Comparison of ENCODE assay signal across 12 mouse cellular contexts in genomic region chr7:99101076-99101475, GRCm38 (mm10). TPM values are rescaled to one million over a fixed set of nuclear protein-coding genes. Genes with fewer than 3 reads are reported as not detected.
A peak's percentile ranks its signal among the peaks of the same experiment; 100 is the strongest.
DNase-seq lines count a peak whose midpoint lies in the region; ATAC-seq and TF ChIP-seq lines count a peak whose summit lies in the region.
"Had no signal": no experiment of that assay in that cellular context is flagged by ENCODE, and none has a peak within 500 bp of the region (broad histone marks: within the 10 kb centered on the region; RNA-seq: fewer than 3 reads in every experiment).

No protein-coding gene starts in this region.

- no peak for TF ChIP-seq CTCF in intestine, postnatal 0 days (IDR thresholded peaks at IDR 0.05; ENCODE audit: low read depth)

- no peak for DNase-seq in lung, postnatal 36 days
- no peak for DNase-seq in liver, embryonic 11.5 days (ENCODE audit: low spot score)
- DNase-seq in layer of hippocampus, adult 18-20 months (ENCODE audit: low spot score in 2 of 2) = no peak
- no peak for DNase-seq in embryo, embryonic 10.5 days (ENCODE audit: low spot score)
- DNase-seq: adrenal gland, postnatal 10 days; right cerebral cortex, postnatal 14 days had no signal

- 23% methylated on average over 2 of the region's 2 CpGs for WGBS in lung, embryonic 16.5 days
- 25% methylated on average over 2 of the region's 2 CpGs for WGBS in intestine, postnatal 0 days
- 40% methylated on average over 2 of the region's 2 CpGs for WGBS in liver, embryonic 11.5 days
- 26% methylated on average over 2 of the region's 2 CpGs for WGBS in stomach, embryonic 14.5 days

- H3K4me2 ChIP-seq in lung, embryonic 16.5 days (ENCODE audit: low read depth, low read length) = no peak overlapping the region
- H3K4me2 ChIP-seq in intestine, postnatal 0 days (replicated peaks; ENCODE audit: low read depth) = peak overlapping the region; percentile 57
- H3K4me2 ChIP-seq in liver, embryonic 11.5 days = peak overlapping the region; percentile 21
- H3K4me2 ChIP-seq in stomach, embryonic 14.5 days (replicated peaks; ENCODE audit: low read depth, low read length) = no peak overlapping the region
- H3K4me2 ChIP-seq: midbrain, embryonic 12.5 days; neural tube, embryonic 12.5 days had no signal

- peaks cover 20% of the 10 kb centered on the region for H3K4me1 ChIP-seq in lung, embryonic 16.5 days (replicated peaks; ENCODE audit: control insufficient read depth, insufficient read depth, low read length)
- H3K4me1 ChIP-seq in intestine, postnatal 0 days (replicated peaks; ENCODE audit: control insufficient read depth, insufficient read depth, low read length) = peaks cover 6% of the 10 kb centered on the region; the same call in 1 of the 2 replicates
- H3K4me1 ChIP-seq in liver, embryonic 11.5 days (replicated peaks; ENCODE audit: control insufficient read depth, insufficient read depth, low read length) = peaks cover 23% of the 10 kb centered on the region
- H3K4me1 ChIP-seq in stomach, embryonic 14.5 days (ENCODE audit: control insufficient read depth, insufficient read depth, low read length) = peaks cover 20% of the 10 kb centered on the region

- ATAC-seq in lung, embryonic 16.5 days (ENCODE audit: low read depth) = no peak
- no peak for ATAC-seq in intestine, postnatal 0 days
- no peak for ATAC-seq in liver, embryonic 11.5 days (replicated peaks; ENCODE audit: low FRiP score)
- peak; percentile 35; the same call in 1 of the 2 replicates for ATAC-seq in stomach, embryonic 14.5 days (ENCODE audit: insufficient number of reproducible peaks, insufficient read depth, low FRiP score, low read depth)

- peaks cover 2% of the 10 kb centered on the region; the same call in 1 of the 2 replicates for H3K36me3 ChIP-seq in lung, embryonic 16.5 days (ENCODE audit: control insufficient read depth, insufficient read depth, low read length)
- peaks cover 17% of the 10 kb centered on the region for H3K36me3 ChIP-seq in intestine, postnatal 0 days (ENCODE audit: control insufficient read depth, insufficient read depth)
- no peaks in the 10 kb centered on the region for H3K36me3 ChIP-seq in liver, embryonic 11.5 days (ENCODE audit: control insufficient read depth, insufficient read depth, low read length)
- peaks cover 9% of the 10 kb centered on the region; the same call in 1 of the 2 replicates for H3K36me3 ChIP-seq in stomach, embryonic 14.5 days (ENCODE audit: control insufficient read depth, insufficient read depth, low read length)

- no peaks in the 10 kb centered on the region for H3K27me3 ChIP-seq in lung, embryonic 16.5 days (ENCODE audit: control insufficient read depth, insufficient read depth, low read depth, low read length)
- H3K27me3 ChIP-seq in intestine, postnatal 0 days (replicated peaks; ENCODE audit: control insufficient read depth, insufficient read depth, low read length) = no peaks in the 10 kb centered on the region
- no peaks in the 10 kb centered on the region for H3K27me3 ChIP-seq in liver, embryonic 11.5 days (replicated peaks; ENCODE audit: control insufficient read depth, insufficient read depth, low read length)
- no peaks in the 10 kb centered on the region for H3K27me3 ChIP-seq in stomach, embryonic 14.5 days (ENCODE audit: control insufficient read depth, insufficient read depth, low read length)
- H3K27me3 ChIP-seq: CH12.LX; midbrain, embryonic 12.5 days; neural tube, embryonic 12.5 days had no signal

- H3K9ac ChIP-seq in lung, embryonic 16.5 days (ENCODE audit: low read length) = peak overlapping the region; percentile 16; the same call in 1 of the 2 replicates
- H3K9ac ChIP-seq in intestine, postnatal 0 days (ENCODE audit: low read depth, low read length) = no peak overlapping the region
- no peak overlapping the region for H3K9ac ChIP-seq in liver, embryonic 11.5 days (ENCODE audit: low read depth, low read length)
- no peak overlapping the region for H3K9ac ChIP-seq in stomach, embryonic 14.5 days (replicated peaks; ENCODE audit: low read depth, low read length)
- H3K9ac ChIP-seq: midbrain, embryonic 12.5 days; neural tube, embryonic 12.5 days had no signal

- no peak overlapping the region for H3K4me3 ChIP-seq in lung, embryonic 16.5 days (ENCODE audit: low read length)
- no peak overlapping the region for H3K4me3 ChIP-seq in intestine, postnatal 0 days (ENCODE audit: low read depth, low read length)
- no peak overlapping the region for H3K4me3 ChIP-seq in liver, embryonic 11.5 days (ENCODE audit: low read depth, low read length)
- H3K4me3 ChIP-seq in stomach, embryonic 14.5 days (ENCODE audit: low read depth, low read length) = no peak overlapping the region
- H3K4me3 ChIP-seq: midbrain, embryonic 12.5 days; neural tube, embryonic 12.5 days had no signal

- no peaks in the 10 kb centered on the region for H3K9me3 ChIP-seq in lung, embryonic 16.5 days (ENCODE audit: control insufficient read depth, low read length)
- no peaks in the 10 kb centered on the region for H3K9me3 ChIP-seq in intestine, postnatal 0 days (ENCODE audit: control insufficient read depth)
- no peaks in the 10 kb centered on the region for H3K9me3 ChIP-seq in liver, embryonic 11.5 days (ENCODE audit: control insufficient read depth, low read length)
- no peaks in the 10 kb centered on the region for H3K9me3 ChIP-seq in stomach, embryonic 14.5 days (ENCODE audit: control insufficient read depth, low read depth, low read length)
- H3K9me3 ChIP-seq: midbrain, embryonic 12.5 days; neural tube, embryonic 12.5 days had no signal

- peak overlapping the region; percentile 26; the same call in 1 of the 2 replicates for H3K27ac ChIP-seq in lung, embryonic 16.5 days (ENCODE audit: low read length)
- H3K27ac ChIP-seq in intestine, postnatal 0 days (ENCODE audit: low read depth, low read length) = peak overlapping the region; percentile 81
- peak overlapping the region; percentile 62; the same call in 1 of the 2 replicates for H3K27ac ChIP-seq in liver, embryonic 11.5 days (ENCODE audit: low read depth, low read length)
- H3K27ac ChIP-seq in stomach, embryonic 14.5 days (ENCODE audit: low read length) = no peak overlapping the region
- H3K27ac ChIP-seq: midbrain, embryonic 12.5 days; neural tube, embryonic 12.5 days had no signal

RNA-seq across cellular contexts. Expression of gene Uvrag, which starts 39.9 kb away (rescaled TPM):
- polyA plus RNA-seq in lung, embryonic 16.5 days (2015; fragmentation: Nextera tagmentation; extraction: Ambion mirVana) = 22.4 and 24.1 TPM in 2 replicates
- polyA plus RNA-seq in intestine, postnatal 0 days (2015; fragmentation: Nextera tagmentation; extraction: Ambion mirVana) = 12.0 and 17.4 TPM in 2 replicates
- polyA plus RNA-seq in liver, embryonic 11.5 days (2014; fragmentation: Nextera tagmentation; extraction: Ambion mirVana) = 14.5 and 16.2 TPM in 2 replicates
- 22.0 and 23.9 TPM in 2 replicates for polyA plus RNA-seq in stomach, embryonic 14.5 days (2014; fragmentation: Nextera tagmentation; extraction: Ambion mirVana)
- total RNA-seq in layer of hippocampus, adult 18-20 months (2021) = 10 to 100 TPM; 45.6 to 49.9 TPM

Comparison
In these comparisons a context has a peak if more than half of its experiments do, and no peak if none do; other contexts are left out.
1. H3K4me2 ChIP-seq: peak in intestine, postnatal 0 days (single experiment) and liver, embryonic 11.5 days (single experiment); none in lung, embryonic 16.5 days (single experiment) and stomach, embryonic 14.5 days (single experiment).